Mouse (Mus musculus): ENCODE measurements around the gene Myt1l.

The Myt1l gene

DNA sequence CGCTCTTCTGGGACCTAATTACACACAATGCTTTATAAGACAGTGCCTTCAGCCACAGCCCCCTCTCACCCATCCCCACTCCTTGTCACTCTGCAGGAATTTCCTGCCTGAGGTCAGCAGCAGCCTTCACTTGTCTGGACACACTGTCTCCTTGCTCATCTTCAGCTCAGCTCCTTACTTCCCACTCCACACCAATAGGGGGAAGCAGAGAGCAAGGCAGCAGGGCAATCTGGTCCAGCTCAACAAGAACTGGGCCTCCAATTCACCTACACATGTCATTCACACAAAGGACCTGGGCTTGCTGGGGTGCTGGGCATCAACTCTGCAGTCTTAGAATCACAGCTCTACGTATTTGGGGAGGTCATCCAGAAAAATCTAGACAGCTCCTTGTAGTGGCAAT, 33.0 kb downstream of the Myt1l start:
- no peak for DNase-seq (ENCODE audit: low read depth in 1 of 2, low spot score in 2 of 2)

DNA sequence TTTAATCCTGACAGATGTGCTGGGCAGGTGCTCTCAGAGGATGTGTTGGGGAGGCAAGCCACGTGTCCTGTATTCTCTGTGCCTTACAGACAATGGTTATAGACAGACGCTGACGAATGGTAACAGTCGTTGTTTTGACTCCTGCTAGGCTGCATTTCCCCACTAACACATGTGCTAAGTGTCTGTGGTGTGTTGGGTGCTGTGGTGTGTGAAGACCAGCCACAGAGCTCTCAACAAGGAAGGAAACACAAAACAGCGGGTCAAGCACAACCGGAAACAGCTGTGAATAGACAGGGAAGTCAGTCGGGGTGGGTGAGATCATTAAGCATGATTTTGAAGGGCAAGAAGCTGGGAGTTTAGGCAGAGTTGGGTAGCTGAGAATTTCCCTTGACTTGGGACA, 41.1 kb downstream of the Myt1l start:
- DNase-seq (ENCODE audit: low read depth in 1 of 2, low spot score in 2 of 2), result no peak

DNA sequence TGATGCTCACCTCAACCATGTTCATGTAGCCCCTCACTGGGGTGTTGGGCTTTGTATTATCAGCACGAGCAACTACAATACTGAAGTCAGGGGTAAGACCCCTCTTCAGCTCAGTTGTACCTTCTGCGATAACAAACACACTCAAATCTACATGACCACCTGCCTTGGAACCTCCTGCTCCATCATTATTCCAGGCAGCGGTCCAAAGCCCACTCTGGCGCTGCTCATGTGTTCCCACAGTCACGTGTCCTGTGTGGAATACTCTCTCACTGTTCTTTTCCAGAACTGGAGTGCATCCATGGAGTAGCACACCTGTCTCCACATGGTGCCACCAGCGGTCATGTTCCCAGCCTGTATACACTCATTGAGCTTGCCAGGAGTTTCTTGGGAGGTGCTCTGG, 42.2 kb downstream of the Myt1l start:
- no peak for DNase-seq (ENCODE audit: low read depth in 1 of 2, low spot score in 2 of 2)

- DNase-seq (ENCODE audit: low read depth in 1 of 2, low spot score in 2 of 2), result no peak
These were observed 43.4 kb downstream of the Myt1l start for GRCm38 (mm10) chr12:29571613-29572012.

- DNase-seq (ENCODE audit: low read depth in 1 of 2, low spot score in 2 of 2), result no peak
These were observed 65.6 kb downstream of the Myt1l start for GRCm38 (mm10) chr12:29593787-29594186.

- no peak for DNase-seq (ENCODE audit: low read depth in 1 of 2, low spot score in 2 of 2)
These were observed 71.7 kb downstream of the Myt1l start for GRCm38 (mm10) chr12:29599916-29600315.

- no peak for DNase-seq (ENCODE audit: low read depth in 1 of 2, low spot score in 2 of 2)
These were observed 73.0 kb downstream of the Myt1l start for GRCm38 (mm10) chr12:29601223-29601622.

DNA sequence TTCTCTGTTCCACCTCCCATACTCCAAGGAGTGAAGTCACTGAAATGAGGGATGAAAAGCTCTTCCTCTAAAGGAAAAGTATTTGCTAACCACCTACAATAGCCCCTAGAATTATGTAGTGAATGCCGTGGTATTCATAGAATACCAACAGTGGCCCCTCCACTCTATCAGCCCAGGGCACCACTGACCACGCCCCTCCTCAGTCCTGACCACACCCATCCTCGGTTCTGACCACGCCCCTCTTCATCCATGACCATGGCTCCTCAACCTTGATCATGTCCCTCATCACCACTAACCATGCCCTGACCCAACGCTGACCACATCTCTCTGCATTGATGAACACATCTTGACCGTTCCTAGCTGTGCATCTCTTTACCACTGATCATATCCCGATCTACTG, 76.5 kb downstream of the Myt1l start:
- DNase-seq (ENCODE audit: low read depth in 1 of 2, low spot score in 2 of 2), result no peak

DNA sequence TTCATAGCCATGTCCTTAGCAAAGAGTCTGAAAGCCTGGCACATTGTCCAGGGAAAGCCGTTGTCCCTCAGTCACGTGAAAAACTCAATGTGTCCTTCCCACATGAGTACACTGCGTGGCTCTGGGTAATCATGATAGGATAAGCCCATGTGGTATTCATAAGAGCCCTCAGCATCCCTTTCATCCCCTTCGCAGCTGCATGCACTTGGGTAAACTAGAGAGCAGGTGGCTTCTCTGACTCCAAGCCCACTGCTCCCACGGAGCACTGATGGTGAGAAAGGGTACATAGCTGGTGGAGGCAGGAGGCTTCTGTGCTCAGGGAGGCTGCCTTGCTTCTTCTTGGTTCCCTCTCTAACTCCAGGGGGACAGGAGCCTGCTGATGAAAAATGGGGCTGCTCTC, 76.9 kb downstream of the Myt1l start:
- DNase-seq (ENCODE audit: low read depth in 1 of 2, low spot score in 2 of 2), result no peak

DNA sequence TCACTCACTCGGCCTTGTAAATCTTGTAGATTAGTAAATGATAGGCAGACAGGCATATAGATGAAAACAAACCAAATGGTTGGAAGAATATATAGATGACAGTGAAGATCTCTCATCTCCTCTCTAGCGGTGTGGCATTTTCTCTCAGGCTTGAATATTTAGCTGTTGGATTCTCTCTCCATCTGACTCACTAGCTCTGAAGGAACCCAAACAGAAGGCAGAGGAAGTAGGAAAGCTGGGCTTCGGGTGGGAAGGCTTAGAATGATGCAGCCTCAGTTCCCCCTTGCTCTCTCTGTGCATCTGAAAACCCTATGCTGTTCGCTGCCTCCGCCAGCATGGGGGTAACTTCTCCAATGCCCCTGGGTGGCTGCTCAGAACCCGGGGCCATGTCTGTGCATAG, 78.0 kb downstream of the Myt1l start:
- DNase-seq (ENCODE audit: low read depth in 1 of 2, low spot score in 2 of 2), result no peak

- no peak for DNase-seq (ENCODE audit: low read depth in 1 of 2, low spot score in 2 of 2)
These were observed 89.6 kb downstream of the Myt1l start for GRCm38 (mm10) chr12:29617746-29618145.

DNA sequence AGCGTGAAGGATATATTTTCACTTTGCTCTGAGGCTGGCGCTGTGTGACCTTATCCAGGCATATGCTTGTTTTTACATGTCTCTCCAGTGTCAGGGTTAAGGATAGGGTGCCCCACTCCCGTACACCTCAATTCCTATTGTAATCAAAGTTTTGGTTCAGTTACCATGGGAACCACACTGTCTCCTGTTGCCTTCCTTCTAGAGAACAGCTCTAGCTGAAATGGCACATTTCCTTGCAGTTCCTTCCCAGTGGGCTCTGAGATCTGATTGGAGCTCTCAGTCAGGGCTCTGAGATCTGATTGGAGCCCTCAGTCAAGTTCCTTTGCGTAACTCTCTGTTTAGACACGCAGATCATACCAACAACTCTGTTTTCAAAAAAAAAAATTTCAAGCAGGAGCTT, 93.3 kb downstream of the Myt1l start:
- DNase-seq (ENCODE audit: low read depth in 1 of 2, low spot score in 2 of 2), result no peak

GRCm38 (mm10) chr12:29627956-29628750, 100.0 kb downstream of the Myt1l start:
- DNase-seq (ENCODE audit: low read depth in 1 of 2, low spot score in 2 of 2), result no peak

DNA sequence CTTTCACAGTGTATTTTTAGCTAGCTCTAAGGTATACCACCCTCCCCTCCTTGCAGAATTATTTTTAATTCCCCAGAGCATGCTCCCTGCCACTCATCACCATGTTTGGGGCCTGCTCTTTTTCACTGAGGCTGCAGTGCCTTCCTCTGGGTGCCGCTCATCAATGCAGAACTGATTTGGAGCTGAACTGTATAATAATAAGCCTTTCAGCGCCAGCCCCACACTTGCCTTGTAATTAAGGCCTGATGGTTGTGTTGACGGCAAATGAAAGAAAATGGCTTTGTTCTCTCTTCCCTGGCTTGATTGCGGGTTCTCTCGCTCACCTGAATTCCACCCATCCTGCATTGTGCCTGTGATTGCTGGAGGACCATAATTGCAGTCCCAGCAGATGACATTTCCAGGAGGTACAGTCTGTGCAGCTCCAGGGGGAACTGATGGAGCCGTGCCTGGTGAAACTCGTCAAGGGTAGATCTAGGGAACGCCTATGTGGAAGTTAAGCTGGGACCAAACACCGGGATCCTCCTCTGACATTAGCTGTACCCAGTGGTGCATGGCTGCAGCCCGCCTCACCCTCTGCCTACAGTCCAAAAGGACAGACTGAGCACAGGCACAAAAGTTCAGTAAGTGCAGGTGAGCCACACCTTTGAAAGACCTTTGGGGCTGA, 101.8 kb downstream of the Myt1l start:
- DNase-seq (ENCODE audit: low read depth in 1 of 2, low spot score in 2 of 2), result no peak

DNA sequence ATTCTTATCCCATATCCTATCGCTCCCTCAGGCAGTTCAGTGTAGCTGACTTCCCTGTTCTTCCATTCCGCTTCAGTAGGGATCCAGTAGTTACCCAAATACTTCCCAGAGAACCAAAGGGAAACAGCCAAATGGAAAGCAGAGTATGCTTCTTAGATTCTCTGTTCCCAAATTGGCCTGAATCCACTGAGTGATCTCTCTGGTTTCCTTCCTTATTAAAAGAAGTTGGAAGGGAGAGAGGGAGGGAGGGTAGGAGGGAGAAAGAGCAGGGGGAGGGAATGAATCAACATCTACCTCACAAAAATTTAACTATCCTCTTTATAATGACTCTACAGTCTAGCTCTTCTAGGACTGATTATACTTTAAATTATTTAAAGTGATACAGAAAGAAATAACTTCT, 106.3 kb downstream of the Myt1l start:
- DNase-seq (ENCODE audit: low read depth in 1 of 2, low spot score in 2 of 2), result no peak

- no peak for DNase-seq (ENCODE audit: low read depth in 1 of 2, low spot score in 2 of 2)
These were observed 111.5 kb downstream of the Myt1l start for GRCm38 (mm10) chr12:29639543-29640196.

DNA sequence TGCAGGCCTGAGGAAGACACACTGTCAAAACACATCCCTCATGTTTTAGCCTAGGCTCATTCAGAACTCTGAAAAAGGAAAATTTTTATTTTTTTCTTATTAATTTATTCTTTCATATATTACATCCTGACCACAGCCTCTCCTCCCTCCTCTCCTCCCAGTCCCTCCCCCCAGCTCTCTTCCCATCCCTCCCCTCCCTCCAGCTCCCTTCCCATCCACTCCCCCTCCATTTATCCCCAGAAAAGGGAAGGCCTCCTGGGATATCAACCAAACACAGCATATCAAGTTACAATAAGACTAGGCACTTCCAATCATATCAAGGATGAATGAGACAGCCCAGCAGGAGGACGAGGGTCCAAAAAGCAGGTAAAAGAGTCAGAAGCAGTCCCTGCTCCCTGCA, 112.0 kb downstream of the Myt1l start:
- DNase-seq (ENCODE audit: low read depth in 1 of 2, low spot score in 2 of 2), result no peak

- no peak for DNase-seq (ENCODE audit: low read depth in 1 of 2, low spot score in 2 of 2)
These were observed 114.7 kb downstream of the Myt1l start for GRCm38 (mm10) chr12:29642915-29643314.

- no peak for DNase-seq (ENCODE audit: low read depth in 1 of 2, low spot score in 2 of 2)
These were observed 115.9 kb downstream of the Myt1l start for GRCm38 (mm10) chr12:29644091-29644490.

- DNase-seq (ENCODE audit: low read depth in 1 of 2, low spot score in 2 of 2), result no peak
These were observed 116.5 kb downstream of the Myt1l start for GRCm38 (mm10) chr12:29644721-29645120.

- no peak for DNase-seq (ENCODE audit: low read depth in 1 of 2, low spot score in 2 of 2)
These were observed 121.4 kb downstream of the Myt1l start for GRCm38 (mm10) chr12:29649510-29650152.

DNA sequence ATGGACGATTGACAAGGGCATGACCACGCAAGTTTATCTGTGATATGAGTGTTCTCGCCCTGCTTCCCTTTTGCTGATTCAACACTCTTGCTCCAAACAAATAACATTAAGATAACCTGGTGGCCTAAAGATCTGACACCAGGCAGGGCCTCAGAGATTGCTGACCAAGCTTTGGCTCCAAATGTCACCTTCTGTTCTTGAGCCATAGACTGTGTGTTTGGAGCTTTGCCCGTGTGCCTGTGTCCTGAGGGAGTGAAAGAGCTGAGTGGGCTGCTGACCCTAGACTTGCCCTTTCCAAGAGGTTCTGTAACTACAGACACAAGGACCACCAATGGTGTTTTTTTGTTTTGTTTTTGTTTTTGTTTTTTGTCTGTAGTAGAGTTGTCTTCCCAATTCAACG, 124.3 kb downstream of the Myt1l start:
- no peak for DNase-seq (ENCODE audit: low read depth in 1 of 2, low spot score in 2 of 2)
